Mouse (Mus musculus): Measurements from ENCODE around the gene Coro2a.

Coro2a gene

DNA sequence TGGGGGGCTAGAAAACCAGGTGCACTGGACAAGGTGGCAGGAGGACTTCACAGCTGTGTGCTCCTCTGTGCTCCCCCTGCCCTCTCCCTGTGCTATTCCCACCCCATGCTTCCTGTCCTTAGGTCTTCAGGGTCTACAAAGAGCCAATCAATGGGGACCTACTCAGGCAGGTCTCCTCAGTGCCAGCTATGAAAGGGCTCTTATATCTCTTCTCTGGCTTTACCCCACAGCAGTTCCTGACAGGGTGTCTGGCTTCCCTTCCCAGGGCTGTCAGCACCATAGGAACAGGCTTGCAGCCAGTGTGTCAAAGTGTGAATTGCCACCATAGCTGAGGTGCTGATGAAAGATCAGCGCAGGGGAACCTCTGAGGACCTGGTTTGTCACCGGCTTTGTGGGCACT is 81.5 kb downstream of the Coro2a start:
- no peak for DNase-seq

DNA sequence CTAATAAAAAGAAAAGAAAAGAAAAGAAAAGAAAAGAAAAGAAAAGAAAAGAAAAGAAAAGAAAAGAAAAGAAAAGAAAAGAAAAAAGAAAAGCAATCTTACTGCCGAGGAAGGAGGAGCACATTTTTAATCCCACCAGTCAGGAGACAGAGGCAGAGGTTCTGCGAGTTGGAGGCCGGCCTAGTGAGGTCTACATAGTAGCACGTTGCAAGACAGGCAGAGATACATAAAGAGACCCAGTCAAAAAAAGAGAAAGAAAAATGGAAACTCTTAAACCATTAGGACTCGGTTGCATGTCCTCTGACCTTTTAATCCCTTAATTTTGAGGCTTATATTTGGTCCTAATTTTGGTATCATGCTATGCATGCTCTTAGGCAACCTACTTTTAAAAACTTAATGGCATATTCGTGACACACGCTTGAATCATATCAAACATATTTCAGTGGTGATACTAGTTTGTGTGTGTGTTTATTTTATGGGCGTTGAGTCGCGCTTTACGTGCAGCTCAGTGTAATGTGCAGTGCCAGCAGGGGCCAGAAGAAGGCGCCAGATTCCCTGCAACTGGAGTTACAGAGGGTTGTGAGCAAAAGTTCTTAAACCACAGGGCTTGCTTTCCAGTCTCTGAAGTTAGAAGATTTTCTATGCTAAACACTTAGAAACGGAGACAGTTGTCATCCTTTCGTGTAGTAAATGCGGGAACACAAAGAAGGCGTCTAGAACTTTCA is 94.1 kb downstream of the Coro2a start:
- DNase-seq, result peak; percentile 85 to 86

DNA sequence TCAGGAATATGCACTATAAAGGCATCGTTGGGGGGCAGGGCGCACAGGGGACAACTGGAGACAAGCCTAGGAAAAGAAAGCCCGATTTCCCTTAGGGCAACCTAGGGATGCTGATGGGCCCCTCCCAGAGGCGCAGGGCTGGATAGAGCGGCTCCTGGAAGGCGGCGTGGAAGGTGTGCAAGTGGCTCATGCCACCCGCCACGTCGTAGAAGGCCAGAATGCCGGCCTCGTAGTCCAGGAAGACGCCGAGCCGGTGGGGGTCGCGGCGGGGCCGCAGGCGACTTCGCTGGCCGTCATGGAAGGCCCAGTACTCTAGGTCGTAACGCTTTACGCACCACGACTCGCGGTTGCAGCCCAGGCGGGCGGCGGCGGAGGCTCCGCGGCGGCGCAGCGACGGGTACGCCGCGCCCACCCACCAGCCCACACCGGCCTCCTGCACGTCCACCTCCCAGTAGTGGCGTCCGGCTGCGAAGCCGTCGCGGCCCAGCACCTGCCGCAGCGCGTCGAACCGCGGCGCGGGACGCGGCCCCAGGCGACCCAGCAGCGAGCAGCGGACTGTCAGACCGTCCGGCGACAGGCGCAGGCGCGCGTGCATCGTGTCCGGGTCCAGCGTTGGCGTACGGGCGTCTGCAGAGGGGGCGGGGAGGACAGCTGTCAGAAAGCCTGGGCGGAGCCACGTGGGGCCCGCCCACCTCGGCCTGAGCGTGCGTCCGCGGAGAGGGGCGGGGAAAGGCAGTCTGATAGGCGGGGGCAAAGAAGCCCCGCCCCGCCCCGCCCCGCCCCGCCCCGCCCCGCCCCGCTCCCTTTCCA is 95.0 kb downstream of the Coro2a start:
- DNase-seq, result peak; percentile 87 to 91

DNA sequence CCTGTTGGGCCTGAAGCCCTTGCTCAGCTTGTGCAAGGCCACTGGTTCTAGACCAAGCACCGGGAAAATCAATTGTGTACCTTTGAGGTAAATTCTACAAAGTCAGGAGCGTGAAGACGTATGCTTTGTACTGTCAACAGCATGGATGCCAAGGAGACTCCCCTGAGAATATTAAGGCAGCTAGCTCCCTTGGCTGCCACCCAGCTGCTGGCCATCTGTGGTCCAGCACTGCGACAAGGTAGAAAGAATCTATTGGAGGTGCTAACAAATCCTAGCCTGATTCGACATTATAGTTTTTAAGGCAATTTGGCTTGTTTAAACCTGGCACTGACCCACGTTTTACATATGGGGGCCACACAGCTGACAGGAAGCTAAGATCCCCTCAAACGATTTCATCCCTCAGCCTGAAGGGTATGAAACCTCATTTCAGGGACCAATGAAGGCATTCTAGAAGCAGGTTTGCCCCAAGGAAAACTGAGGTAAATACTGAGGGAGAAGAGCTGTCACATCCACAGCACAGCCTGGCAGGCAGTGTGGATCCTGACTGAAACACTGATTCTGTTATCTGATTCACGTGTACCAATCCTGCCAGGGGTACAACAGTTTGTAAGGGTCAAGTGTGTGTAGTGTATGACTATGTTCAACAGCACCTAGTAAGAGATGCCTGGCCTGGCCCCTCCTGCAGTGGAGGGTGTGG is 96.5 kb downstream of the Coro2a start:
- DNase-seq, result no peak

DNA sequence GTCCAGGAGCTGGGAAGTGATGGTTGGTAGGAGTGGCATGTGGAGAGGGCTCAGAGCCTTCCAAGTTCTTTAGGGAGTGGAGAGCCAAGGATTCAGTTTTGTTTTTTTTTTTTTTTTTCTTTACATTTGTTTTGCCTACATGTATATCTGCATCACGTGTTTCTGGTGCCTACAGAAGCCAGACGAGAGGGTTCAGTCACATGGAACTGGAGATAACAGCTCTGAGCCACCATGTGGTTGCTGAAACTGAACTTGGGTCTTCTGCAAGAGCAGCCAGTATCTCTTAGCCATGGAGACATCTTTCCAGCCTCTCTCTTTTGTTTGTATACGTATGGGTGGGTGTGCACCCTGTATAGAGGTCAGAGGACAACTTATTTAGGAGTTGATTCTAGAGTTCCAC is 98.1 kb downstream of the Coro2a start:
- DNase-seq, result no peak

DNA sequence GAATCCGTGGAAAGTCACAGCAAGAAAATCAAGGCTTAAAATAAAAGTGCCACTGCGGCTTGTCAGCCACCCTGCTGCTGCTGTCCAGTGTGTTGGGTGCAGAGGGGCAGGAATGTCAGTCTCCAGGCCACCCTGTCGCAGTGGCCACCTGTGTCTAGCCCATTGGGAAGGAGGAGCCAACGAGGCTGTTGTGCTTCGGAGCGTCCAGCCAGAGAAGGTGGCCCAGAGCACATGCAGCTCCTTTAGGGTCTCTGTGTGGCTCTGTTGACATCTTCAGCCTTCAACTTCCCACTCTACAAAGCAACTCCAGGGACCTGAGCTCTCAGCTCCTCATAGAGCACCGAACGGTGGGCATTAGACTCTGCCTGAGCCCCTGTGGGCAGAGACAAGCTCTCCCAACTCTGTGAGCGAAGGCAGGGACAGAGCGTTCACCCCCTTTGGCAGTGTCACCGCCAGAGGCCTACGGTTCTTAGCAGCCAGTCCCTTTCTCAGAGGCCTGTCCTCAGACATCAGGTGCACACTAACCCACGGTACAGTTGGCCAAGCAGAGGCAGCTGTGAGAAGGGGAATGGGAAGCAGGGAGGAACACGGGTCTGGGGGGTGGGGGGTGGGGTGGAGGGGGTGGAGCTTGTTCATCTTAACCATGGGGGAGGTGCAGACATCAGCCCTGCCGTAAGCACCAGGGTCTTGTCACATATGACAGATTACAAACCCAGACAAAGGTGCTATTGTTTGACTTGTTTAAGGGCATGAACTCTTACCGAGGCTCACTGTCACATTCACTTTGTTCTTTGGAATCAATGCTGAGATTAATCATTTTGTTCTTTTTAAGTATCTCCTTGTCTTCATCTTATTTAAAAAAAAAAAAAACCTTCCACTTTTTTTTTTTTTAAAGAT is 99.1 kb downstream of the Coro2a start:
- no peak for DNase-seq

DNA sequence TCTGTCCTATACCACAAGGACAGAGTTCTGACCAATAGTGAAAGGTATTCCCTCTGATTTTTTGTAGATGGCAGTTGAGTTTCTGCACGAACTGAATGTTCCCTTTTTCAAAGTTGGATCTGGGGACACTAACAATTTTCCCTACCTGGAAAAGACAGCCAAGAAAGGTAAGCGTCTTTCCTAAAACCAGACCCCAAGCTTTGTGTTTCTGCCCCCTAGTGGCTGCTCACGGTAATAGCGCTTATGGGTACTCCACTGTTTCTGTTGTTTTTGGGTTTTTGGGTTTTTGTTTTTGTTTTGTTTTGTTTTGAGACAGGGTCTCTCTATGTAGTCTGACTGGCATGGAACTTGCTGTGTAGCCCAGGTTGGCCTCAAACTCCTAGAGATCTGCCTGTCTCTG is 103.0 kb downstream of the Coro2a start:
- peak in 1 of 2 experiments; percentile 52 for DNase-seq

DNA sequence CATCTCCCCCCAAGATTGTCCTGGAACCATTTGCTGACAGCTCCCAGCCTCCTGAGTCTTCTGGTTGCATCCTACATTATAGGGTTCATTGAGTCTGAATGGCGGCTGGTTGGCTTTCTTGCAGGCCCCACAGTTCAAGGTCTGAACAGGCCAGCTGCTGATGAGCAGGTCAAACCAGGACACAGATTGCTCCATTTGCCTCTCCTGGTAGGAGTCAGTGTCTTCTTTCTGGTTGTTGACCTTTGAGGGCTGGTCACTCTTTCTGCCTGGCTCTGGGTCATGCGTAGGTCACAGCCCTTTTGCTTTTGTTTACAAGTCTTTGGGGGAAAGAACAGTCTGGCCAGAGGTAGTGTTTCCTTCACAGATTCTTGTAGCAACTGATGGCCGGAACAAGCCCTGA is 103.5 kb downstream of the Coro2a start:
- no peak for DNase-seq

DNA sequence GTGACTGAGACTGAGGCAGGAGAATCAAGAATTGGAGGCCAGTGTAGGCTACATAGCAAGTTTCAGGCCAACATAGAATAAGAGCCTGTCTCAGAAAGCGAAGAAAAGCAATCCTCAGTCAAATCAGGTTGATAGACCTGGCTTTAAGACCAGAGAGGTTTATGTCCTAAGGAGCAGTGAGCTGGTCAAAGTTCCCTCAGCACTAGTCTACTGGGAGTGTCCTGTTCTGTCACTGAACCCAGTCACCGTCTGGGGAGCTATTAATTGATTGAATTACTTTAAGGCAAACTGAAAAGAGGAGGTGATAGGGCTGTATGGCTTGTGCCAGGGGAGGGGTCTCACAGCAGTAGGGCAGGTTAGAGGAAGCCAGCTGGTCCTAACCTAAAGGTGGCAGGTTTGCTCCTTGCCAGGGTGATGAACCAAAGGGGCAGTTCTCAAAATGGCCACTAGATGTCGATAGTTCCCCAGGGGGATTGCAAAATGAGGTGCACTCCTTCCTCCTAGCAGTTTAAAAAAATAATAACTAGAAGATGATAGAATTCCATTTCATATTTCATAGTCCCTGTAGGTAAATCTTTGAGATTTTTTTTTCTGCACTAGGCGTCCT is 104.6 kb downstream of the Coro2a start:
- DNase-seq, result peak; percentile 70 to 79

DNA sequence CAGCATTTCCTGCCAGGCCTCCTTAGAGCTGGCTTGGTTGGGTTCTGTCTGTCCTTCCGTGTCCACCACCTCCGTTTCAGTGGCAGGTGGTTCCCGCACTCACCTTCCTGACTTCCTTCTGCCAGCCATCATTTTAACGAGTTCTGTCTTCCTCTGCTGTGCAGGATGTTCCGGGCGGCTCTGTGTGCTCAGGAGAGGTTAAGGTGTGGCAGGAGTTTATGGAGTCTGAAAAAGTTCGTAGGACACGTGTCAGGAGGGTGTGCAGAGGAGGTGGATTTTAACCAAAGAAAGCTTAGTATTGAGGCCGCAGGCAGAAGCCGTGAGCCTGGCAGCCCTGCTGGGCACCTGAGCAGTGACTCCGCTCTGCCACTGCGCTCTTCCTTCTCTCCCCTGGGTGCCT is 106.5 kb downstream of the Coro2a start:
- no peak for DNase-seq

DNA sequence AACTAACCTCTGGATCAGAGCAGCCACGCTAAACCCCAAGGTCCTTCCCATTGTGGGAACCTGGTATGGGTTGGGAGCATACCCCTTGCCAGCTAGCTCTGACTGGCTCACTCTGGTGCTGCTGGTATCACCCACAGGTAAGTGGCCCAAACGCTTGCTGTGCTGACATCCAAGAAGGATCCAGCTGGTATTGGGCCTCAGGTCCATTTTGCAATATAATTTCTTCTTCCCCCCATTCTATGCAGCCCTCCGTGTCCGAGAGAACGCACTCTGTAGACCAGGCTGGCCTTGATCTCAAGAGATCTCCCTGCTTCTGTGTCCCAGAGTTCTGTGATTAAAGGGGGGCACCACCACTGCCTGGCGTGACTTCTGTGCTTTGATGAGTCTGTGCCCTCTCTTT is 108.9 kb downstream of the Coro2a start:
- no peak for DNase-seq

DNA sequence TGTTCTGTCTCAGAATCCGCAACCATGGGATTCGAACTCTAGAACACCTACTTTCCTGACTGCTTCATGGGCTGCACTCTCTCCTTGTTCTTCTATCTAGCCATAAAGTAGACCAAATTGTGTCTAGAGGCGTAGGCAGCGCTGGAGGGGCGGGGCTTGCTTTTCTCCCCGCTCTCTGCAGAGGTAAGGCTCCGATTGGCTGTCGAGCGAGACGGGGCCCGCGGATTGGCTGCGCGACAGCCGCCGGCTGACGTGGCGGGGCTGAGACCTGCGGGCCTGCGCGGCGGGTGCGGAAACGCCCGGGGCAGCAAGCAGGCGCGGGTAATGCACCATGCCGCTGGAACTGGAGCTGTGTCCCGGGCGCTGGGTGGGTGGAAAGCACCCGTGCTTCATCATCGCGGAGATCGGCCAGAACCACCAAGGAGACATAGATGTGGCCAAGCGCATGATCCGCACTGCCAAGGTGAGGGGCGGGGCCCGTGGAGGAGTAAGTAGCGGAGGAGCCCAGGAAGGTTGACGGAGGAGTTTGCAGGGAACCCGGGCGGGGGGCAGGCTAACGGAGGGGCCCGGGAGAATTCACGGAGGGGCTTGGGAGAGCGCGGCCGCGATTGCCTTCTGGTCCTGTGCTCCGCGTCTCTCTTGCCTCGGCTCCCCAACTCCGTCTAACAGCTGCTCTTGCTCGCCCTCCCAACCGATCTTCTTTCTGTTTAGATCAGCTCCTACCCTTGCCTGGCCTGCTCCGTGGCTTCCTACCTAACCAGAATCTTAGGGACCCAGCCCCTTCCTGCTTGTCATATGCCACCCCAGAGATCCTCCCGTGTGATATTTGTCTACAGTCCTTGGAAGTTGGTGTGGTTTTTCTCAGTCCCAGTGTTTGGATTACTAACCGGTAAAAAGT is 112.7 kb downstream of the Coro2a start, which contains the start of gene Nans:
Gene Nans, plus strand, starts transcription at position 221 of the 898 bp plus-strand sequence.
- DNase-seq, result peak; percentile 94 to 98

DNA sequence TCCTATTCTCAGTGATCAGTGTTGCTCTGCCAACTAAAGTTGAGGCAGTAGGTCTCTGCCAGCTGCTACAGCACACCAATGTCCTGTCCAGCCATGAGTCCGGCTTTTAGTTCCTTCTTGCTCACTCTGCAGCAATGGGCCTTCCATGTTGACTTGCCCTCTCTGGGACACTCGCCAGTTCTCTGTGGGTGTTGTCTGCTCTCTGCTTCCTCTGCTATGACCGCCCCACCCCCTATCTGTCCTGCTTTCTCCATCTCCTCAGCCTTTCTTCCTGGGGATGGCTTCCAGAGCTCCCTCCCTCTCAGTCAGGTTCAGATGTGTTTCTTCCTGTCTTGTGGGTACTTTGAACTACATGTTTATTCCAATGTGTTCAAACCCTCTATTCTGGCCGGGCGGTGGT is 114.7 kb downstream of the Coro2a start:
- no peak for DNase-seq
